Mouse (Mus musculus) cortical plate, adult 2 months (tissue): ENCODE data around the gene Sult2b1.

Source experiments
- CTCF ChIP-seq: fragments of 200-500 bp; IDR thresholded peaks from 2 replicates; pipeline ENCODE4 v1.5.1; 2011; ENCODE audit warnings: mild to moderate bottlenecking, control low read depth, low read length; ENCODE audit not compliant: insufficient read depth; ENCODE audit errors: extremely low read depth
- POLR2A ChIP-seq: fragments of 200-500 bp; IDR thresholded peaks from 2 replicates; pipeline ENCODE4 v1.6.1; 2011; ENCODE audit warnings: mild to moderate bottlenecking, low read length, control low read depth; ENCODE audit not compliant: insufficient read depth; ENCODE audit errors: extremely low read depth

GRCm38 (mm10) chr7:45723781-45724180, 60.7 kb downstream of the Sult2b1 start:
- no peak for TF ChIP-seq CTCF
- TF ChIP-seq POLR2A = no peak
